Mouse (Mus musculus) adrenal gland, postnatal 14 days (tissue): ENCODE data around the gene Dnajc1. TPM values are rescaled to one million over a fixed set of nuclear protein-coding genes. Genes with fewer than 3 reads are reported as not detected.

Experiments
- DNase-seq: peaks from one replicate; pipeline ENCODE4 v3.0.0; 2021; ENCODE audit warnings: mixed read lengths
- long read RNA-seq, 2 experiments: library from polyadenylated mRNA; stranded (forward); transcript quantifications; one replicate each; pipeline ENCODE4 v2.0.0; 2021
- total RNA-seq: library from RNA; stranded (reverse); gene quantifications from 2 replicates; pipeline ENCODE4 v1.2.3, GENCODE M21; 2021

The Dnajc1 gene
- 29.8 and 29.9 TPM in 2 replicates for total RNA-seq
- long read RNA-seq, experiment 1, full-length matches to known transcripts = 20 of 25 reads
- long read RNA-seq, experiment 1, partial matches to known transcripts = 3 of 25 reads
- long read RNA-seq, experiment 1, other reads (novel, unspliced or antisense) = 2 of 25 reads
- long read RNA-seq, experiment 2, full-length matches to known transcripts = 21 of 36 reads
- long read RNA-seq, experiment 2, partial matches to known transcripts = 7 of 36 reads
- long read RNA-seq, experiment 2, other reads (novel, unspliced or antisense) = 8 of 36 reads

DNA sequence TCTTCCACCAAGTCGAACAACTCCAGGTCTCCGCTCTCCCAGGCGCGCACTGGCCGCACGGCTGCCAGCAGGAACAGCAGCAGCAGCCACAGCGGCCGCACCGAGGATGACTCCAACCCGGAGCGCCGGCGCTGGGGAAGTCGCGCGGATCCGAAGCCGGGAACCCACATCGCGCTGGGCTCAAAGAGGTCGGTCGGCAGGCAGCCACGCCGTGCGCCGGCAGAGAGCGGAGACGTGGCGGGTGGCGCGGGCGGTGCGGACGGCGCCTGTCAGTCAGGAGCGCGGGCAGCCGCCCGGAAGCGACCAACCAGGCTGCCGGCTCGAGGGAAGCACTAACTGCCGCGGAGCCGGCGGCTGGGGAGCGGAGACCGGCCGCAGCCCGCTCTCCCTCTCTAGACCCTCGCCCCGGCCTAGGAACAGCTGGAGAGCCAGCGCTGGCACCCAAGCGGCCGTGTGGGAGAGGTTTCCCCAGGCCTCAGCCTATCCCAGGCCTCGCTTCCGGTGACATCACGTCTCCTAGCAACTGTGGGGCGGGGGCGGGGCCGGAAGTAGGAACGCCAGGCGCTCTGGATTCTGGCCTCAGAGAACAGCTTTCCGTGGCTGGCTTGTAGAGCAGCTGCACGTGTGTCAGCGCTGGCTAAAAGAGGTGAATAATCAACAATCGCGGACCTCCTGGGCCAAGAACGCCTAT lies at the start of gene Dnajc1:
Dnajc1 (minus strand) TSS at position 500 of the 691 bp plus-strand sequence.
- DNase-seq = peak; percentile 95

DNA sequence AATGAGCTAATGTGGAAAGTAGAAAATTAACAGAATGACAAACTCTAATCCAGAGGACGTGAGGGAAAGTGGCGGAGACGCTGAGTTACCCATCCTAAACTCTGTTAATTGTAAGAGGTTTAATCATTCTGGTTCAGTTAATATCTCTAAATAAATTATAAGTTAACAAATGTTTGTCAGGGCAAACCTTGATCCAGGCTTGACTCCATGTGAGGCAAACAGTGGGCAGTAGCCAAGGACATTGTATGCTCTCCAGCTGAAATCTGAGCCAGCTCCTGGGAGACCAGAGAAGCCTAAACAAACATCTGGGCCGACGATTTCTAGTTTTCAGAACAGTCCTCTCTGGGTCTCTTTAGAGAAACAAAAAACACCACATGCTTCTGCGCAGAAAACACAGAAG lies 49.2 kb upstream of the Dnajc1 start:
- peak; percentile 9 for DNase-seq

DNA sequence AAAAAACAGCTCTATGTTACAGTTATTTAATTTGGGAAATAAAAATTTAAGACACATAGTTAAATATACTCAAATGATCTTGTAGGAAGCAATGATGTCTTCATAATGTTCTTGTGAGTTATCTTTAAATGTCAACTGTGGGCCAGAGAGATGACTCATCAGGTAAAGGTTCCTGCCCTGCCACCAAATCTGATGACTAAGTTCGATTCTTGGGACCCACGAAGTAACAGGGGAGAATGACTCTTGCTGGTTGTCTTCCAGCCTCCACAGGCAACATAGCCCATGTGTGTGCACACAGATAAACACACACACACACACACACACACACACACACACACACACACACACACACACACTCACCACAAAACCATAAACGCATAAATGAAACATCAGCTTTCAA lies 22.6 kb upstream of the Dnajc1 start:
- no peak for DNase-seq

DNA sequence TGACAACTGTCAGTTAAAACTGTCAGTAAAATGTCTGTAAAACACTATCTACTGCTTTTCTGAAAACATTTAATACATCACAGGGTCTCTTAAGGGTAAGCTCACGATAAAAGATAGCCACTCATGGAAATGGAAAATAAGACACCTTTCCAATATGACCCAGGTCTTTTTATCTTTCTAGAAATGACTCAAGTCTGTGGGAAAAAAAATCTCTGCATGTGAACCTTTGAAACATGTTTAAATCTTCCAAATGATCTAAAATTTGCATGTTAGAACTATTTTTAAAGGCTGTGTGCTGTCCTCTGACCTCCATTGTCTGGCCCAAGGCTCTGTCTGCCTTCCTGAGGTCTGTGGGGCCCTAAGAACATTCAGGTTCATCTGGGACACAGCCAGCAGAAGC lies 11.0 kb upstream of the Dnajc1 start:
- no peak for DNase-seq

DNA sequence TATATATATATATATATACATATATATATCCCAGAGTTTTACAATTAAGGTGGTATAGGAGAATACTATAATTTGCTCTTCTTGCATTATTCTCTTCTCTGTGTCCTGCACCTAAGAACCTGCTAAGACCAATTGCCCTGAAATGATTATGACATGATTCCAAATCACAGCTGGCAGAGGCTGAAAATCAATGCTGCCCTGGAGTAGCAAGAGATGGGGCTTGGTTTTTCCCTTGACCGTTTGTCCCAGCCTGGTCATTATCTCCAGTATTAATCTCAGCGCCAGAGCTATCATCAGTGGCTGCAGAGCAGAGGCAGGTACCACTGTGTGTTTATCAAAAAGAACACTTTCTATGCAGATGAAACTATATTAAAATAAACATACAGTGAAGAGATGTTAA lies 9.1 kb upstream of the Dnajc1 start:
- DNase-seq = no peak

DNA sequence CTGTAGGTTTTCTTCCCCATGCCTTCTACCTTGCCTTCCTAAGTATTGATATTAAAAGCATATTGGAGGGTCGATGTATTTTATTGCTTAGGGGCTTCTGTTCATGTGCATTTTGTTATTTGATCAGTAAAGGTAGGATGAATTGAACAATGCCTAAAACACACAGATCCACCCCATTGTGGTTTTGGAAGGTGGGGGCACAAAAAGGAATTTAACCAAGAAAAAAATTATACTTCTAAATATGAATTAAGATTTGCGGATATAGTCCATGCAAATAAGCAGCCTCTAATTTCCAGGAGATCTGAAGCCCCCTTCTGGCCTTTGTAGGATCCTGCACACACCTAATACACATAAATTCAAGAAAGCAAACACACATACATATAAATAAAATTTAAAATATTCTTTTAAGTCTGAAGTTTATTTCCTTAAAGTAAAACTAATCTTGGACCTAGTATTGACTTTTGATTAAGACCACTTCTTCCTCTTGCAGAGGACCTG lies 441 bp upstream of the Dnajc1 start:
- DNase-seq = no peak

DNA sequence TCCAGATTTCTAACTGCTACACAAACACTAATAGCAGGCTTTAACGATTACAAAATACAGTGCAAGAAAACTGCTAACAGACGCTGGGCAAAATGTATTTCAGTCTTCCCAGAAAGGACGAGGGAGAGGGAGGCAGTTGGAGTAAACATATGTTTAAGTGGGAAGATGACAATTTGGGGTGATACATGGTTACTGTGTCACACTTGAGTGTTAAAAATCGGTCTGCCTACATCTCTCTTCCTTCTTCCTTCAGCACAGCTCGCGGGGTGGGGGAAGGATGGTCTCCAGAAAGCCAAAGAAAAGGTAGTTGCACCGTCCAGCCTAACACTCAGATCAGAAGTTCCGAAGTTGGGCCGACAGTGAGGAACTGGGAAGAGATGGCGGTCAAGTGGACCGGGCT lies 769 bp downstream of the Dnajc1 start:
- no peak for DNase-seq

DNA sequence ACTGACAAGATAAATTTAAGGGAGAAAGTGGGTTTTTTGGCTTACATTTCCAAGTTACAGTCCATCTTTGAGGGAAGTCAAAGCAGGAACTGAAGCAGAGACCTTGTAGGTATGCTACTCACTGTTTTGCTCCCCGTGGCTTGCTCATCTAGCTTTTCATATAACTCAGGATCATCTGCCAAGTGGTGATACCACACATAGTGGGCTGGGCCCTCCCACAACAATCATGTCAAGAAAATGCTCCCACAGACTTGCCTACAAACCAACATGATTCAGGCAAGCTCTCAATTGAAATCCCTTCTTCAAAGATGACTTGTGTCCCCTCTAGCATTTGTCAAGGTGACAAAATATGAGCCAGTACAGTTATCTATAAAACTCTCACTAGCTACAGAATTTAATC lies 3.0 kb downstream of the Dnajc1 start:
- DNase-seq = no peak

DNA sequence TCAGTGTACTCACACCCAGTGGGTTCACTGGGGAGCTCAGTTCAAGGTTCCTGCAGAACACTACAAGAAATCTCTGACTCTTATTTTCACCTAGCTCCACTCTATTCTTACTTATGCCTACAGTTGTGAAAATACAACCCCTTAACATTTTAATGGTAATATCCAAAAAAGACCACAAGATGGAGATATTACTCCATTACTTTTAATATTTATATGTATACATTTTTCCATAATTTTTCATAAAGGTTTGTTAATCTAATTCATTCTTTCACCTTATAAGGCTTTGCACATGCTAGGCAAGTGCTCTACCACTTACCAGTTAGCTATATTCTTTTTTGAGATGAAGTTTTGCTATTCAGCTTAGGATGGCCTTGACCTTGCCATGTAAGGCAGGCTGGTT lies 11.0 kb downstream of the Dnajc1 start:
- DNase-seq = no peak

DNA sequence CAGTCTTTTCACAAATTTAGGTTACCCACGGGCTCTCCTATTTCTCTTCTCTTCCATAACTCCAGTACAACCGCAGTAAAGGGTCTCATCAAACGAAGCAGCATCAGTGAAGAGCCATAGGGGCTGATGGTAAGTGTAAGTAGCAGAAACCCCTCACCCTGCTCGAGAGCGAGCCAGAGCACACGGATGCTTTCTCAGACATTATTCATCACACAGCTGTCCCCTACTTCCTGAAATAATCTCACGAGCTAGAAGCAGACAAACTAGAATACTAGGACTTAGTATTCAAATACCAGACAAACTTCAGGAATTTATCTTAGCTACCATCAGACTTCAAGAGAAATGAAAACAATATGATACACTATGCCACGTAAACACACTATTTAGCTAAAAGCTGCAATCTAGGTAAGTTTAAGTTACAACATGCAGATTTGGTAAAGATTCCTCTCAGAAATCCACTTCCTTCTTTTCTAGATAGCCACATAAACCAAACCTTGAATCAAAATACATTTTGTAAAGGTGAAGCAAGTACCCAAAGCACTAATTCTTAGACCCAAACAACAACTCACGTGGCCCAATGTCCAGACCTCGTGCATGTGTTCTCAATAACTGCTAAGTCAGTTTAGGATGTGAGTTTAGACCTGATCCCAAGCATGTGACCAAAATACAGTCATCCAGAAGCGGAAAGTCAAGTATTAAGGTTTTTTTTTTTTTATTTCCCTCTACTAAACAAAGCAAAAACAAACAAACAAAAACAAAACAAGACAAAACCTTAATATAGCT lies 20.0 kb downstream of the Dnajc1 start:
- DNase-seq = no peak

DNA sequence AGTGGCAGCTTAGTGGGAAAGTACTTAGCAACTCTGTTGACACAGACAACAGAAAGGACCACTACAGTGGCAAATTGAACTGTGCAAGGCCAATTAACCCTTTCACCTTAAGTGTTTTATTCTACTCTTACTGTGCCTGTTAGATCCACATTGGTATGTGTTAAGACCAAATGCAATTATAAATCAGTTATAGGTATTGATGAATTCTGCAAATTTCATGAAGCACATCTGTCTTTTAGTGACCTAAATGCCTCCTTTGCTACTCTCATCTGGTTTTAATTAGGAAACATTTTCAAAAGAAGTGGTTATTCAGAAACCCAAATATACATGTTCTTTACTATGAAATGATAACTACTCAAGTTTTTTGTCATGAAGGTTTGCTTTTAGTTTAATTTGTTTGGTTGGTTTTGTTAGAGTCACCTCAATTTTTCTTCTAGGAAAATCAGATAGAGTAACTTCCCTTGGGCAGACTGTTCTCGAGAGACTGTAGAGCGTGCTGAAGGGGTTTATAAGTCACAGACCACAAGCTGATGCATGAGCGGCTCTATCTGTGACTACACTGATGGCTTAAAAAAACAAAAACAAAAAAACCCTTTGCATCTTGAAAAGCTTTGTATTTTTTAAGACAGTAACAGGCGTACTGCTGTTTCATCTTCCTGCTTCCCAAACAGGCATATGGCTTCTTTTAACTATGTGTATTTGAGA lies 21.7 kb downstream of the Dnajc1 start:
- no peak for DNase-seq

DNA sequence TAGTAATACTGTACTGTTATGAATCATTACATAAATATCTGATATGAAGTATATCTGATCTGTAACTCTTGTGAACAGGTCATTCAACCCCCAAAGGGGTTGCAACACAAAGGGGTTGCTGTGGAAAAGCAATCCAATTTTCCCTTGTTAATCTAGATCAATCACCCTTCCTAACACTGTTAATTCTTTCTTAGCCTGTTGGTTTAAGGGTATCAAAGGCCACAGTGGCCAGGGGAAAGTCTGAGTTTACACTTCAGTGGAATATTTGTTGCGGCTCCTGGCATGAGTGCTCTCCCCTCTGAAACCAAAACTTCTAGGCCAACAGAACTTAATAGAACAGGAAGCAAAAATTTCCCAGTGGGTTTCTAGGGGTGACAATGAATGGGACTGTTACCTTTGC lies 28.2 kb downstream of the Dnajc1 start:
- DNase-seq = no peak

DNA sequence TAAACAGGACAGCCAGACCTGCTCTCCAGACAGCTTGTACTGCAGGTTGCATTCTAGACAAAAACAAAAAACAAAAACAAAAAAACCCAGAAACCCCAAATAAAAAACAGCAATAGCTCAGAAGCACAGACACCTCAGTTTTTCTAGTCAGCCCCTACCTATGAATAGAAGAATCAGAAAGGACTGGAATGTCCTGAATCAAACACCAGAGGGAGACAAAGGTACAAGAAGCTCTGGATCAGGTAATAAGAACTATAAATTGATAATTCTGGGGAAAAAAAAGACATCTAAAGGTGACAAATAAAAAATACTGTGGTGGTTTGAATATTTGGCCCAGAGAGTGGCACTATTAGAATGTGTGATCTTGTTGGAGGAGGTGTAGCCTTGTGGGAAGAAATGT lies 37.3 kb downstream of the Dnajc1 start:
- DNase-seq = no peak

DNA sequence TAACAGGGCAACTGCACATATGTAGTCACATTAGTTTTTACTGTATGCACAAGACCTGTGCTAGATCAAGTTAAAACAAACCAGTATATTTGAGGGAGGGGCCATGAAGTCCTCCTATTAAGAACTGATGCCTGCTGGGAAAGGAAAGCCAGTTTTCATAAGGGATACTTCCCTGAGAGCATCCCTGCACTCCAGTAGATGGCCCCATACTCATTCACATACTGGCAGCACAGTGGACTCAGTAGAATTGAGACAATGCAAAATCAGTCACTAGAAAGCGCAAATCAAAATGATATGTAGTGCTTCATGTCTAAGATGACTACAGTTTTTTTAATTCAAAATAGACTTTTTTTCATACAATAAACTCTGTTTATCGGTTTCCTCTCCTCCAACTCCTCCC lies 40.0 kb downstream of the Dnajc1 start:
- DNase-seq = no peak

DNA sequence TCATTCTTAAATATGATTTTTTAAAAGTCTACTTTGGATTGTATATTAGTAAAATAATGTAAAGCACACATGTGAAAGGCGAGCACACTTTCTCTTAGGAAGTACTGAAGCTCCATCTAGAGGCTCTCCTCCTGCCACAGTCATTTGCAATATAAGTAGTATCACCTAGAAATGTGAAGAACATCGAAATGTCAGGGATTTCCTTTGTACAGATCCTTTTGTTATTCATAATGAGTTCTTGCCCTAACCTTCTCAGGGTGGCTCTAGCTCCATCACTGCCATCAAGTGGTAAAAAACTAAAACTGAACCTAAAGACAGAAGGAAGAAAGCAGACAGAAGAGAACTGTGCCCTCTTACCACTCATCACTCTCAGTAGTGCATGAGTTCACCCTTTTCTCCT lies 49.2 kb downstream of the Dnajc1 start:
- DNase-seq = no peak

DNA sequence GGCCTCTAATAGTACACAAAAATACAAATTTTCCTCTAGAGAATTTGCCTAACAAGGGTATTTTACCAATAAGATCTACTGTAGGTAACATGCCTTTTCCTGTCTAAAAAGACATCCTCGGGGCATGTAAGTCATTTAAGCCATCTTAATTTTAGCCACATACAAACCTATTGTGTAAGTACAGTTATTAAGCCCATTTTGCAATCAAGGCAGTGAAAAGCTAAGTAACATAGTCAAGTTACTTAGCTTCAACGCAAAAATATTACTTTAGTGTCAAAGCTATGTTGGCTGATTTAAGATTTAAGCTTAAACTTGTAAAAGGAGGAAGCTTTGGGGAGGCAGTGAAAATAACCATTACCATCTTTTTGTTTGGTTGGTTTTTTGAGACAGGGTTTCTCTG lies 74.0 kb downstream of the Dnajc1 start:
- DNase-seq = no peak

DNA sequence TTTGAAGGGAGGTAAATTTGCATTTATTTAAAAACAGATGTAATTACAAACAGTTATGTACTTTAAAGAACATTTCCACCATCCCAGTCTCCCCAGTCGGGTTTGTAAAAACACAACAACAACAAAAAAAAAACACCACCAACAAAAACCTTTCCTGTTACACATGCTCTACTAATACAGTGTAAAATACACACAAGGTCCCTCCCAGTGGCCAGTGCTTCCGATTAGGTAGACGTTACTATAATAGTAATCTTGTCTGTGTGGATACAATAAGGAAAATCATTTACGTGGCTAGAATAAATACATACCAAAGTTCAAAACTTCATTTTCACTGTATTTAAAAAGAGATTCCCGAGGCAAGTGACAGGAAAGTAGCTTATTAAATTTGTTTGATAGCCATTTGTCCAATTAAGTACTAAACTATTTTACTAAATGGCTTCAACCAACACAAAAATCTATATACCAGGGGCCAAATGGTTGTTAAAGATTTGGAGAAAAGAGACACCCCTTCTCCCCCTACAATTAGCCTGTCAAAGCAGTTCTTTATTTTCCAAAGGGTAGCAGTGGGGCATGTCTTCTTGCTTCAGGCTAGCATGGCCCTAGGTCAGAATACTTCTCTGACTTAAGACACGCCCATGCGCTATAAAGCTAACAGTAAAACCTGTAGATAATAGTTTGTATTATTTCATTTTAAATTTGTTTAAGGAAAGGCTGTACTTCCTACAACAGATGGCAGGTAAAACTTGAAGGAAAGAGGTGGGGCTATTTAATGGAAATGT lies 74.9 kb downstream of the Dnajc1 start:
- DNase-seq = no peak

DNA sequence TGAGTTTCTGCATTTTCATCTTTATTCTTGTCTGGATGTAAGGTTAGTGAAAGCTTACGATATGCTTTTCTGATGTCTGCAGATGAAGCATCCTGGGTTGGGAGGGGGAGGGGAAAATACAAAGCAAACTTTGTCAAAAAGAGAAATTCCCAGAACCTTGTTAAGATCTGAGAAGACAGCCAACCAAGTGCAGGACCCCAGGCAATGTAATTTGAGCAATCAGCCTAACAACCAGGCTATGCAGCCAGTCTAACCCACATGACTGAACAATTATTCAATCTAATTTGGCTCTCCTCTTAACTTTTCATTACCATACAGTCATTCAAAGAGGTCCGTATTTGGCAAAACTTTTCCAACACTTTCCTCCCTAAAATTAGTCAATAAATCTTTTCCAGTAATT lies 75.7 kb downstream of the Dnajc1 start:
- DNase-seq = no peak

DNA sequence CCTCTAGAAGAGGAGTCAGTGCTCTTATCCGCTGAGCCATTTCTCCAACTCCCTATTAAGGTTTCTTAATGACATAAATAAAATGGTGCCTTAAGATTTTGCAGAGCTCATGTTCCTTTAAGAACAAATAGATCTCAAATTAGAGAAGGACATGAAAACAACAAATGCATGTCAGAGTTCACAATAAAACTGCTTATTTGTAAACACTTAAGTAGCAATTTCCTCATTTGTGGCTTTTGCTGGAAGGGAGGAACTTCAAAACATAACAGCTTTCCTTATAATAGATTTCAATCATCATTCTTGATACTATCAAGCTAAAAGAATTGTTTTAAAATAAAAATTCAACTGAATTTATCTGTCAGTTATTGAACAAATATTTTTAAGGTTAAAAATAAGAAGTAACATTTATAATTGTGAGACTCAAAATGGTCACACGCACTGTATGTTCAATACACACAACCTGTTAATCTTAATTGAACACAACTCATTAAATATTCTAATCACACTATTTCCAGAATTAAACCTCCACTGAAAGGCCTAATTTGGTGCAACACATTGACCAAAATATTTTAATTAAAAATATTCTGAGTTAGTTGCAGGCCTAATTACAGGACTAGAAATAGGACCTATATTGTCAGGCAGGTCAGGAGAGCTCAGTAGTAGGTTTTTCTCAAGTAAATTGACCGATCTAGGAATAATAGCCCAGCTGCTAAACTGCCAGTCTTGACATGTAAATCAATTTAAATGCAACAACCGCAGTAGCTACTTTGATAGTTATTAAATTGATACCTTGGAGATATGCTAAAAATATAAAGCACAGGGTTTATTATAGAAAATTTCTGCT lies 82.1 kb downstream of the Dnajc1 start:
- no peak for DNase-seq

DNA sequence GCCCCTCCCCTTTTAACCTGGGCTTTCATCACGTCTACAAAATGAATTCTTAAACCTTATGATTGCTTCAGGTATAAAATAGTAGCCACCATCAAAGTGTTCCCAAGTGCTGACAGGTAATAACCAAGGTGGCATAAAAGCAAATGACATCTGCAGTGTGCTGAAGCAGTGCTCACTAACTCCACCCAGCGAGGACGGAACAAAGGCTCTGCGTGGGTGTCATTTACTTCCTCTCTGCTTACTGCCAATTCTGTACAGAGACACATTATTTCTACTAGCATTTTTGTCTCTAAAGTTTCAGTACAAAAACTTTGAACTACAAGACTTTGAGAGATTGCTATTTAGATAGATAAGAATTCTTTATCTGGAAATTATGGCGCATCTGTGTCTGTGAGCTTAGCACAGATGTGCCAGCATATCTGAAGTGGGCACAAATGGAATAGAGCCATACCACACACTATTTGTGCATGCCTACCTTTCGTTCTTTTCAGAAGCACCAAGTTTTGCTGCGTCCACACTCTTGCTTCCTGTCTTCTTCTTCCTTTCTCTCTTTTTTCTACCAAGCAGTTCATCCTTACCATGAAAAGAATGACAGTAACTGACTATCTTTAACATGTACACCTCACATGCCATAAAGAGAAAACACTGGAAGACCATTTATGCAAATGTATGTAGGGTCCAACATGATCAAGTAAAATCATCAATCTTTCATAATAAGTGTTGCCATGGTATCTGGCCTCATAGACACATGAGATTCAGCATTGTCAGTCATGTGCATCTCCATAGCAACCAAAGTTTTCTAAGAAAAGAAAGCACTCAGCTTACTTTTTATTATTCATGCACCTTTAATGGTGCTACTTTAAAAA lies 85.0 kb downstream of the Dnajc1 start:
- no peak for DNase-seq
